In genomic region chr8:23510561-23510960, GRCm38 (mm10) we compare ENCODE assay signal across 16 mouse cellular contexts.
DNase-seq lines count a peak whose midpoint lies in the region.
"Had no signal": no experiment of that assay in that cellular context is flagged by ENCODE, and none has a peak within 500 bp of the region (broad histone marks: within the 10 kb centered on the region; RNA-seq: fewer than 3 reads in every experiment).

No protein-coding gene starts in this region.

- no peaks in the 10 kb centered on the region for H3K27me3 ChIP-seq in limb, embryonic 10.5 days (ENCODE audit: low read depth, poor library complexity, severe bottlenecking)
- H3K27me3 ChIP-seq: hindbrain, embryonic 15.5 days; liver, embryonic 12.5 days; lung, embryonic 15.5 days; midbrain, embryonic 15.5 days had no signal

- DNase-seq in heart, adult 18-20 months, result peak; percentile 16 to 35
- DNase-seq in heart, postnatal 25 days (ENCODE audit: low spot score), result no peak
- peak; percentile 24 to 51 for DNase-seq in kidney, postnatal 4 days
- no peak for DNase-seq in kidney, adult 8-10 months
- peak; percentile 23 for DNase-seq in adrenal gland, postnatal 14 days
- no peak for DNase-seq in limb, embryonic 10.5 days (ENCODE audit: low spot score)
- no peak for DNase-seq in thymus, postnatal 0 days (ENCODE audit: low spot score)
- DNase-seq: cerebellum, adult 8-10 months; left cerebral cortex, postnatal 4 days; retina, postnatal 1 day; thymus, postnatal 14 days had no signal

- intact Hi-C loops in heart, postnatal 25 days (cut with DNase I), result no loop called here

- no peaks in the 10 kb centered on the region for H3K36me3 ChIP-seq in limb, embryonic 10.5 days
- H3K36me3 ChIP-seq: hindbrain, embryonic 15.5 days; liver, embryonic 12.5 days; lung, embryonic 15.5 days; midbrain, embryonic 15.5 days had no signal

- WGBS in limb, embryonic 10.5 days, result 68% methylated on average over 5 of the region's 5 CpGs

- H3K4me3 ChIP-seq in limb, embryonic 10.5 days, result no peak overlapping the region
- H3K4me3 ChIP-seq: hindbrain, embryonic 15.5 days; layer of hippocampus, adult 2 months; liver, embryonic 12.5 days; lung, embryonic 15.5 days; midbrain, embryonic 15.5 days had no signal

- 0 out of 2 replicates have a peak, but pooled peaks cover 7% of the 10 kb centered on the region for H3K4me1 ChIP-seq in limb, embryonic 10.5 days
- H3K4me1 ChIP-seq: hindbrain, embryonic 15.5 days; liver, embryonic 12.5 days; midbrain, embryonic 15.5 days had no signal

- H3K9me3 ChIP-seq in limb, embryonic 10.5 days (replicated peaks), result no peaks in the 10 kb centered on the region
- H3K9me3 ChIP-seq: hindbrain, embryonic 15.5 days; liver, embryonic 12.5 days; lung, embryonic 15.5 days; midbrain, embryonic 15.5 days had no signal

- peak overlapping the region; percentile 68 for H3K27ac ChIP-seq in limb, embryonic 10.5 days
- H3K27ac ChIP-seq: hindbrain, embryonic 15.5 days; layer of hippocampus, adult 2 months; liver, embryonic 12.5 days; lung, embryonic 15.5 days; midbrain, embryonic 15.5 days had no signal

Comparison
In these comparisons a context has a peak if more than half of its experiments do, and no peak if none do; other contexts are left out.
1. DNase-seq: peak in heart, adult 18-20 months (2 of 2), kidney, postnatal 4 days (2 of 2) and adrenal gland, postnatal 14 days (single experiment); none in heart, postnatal 25 days (single experiment), kidney, adult 8-10 months (0 of 2), limb, embryonic 10.5 days (single experiment) and thymus, postnatal 0 days (single experiment).